Mouse (Mus musculus): Measurements from ENCODE around the gene Narfl. TPM values are rescaled to one million over a fixed set of nuclear protein-coding genes. Genes with fewer than 3 reads are reported as not detected.

Gene Narfl
- total and polyA plus RNA-seq, 2 experiments from 2014 or later = 30.4 to 31.0 TPM

DNA sequence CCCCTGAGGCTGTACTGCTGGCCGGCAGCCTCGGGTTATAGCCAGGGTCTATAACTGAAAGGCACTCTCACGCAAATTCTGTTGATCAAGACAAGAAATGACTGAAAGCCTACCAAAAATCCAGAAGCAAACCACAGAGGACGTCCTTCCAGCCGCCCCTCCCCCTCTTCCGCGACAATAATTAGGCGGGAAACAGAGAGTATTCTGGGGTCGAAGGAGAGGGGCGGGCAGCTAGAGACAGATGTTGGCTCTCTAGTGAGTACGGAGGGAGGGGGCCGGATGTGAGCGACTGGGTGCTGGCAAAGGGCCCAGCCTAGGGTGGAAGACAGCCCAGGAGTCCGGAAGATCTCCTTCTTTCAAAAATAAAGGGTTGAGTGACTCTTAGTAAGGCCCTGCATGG is 19.0 kb downstream of the Narfl start, which contains the start of gene Fam173a:
Gene Fam173a (minus strand): TSS at position 287 of the 400 bp plus-strand sequence.
- ATAC-seq (peak; percentile 53), DNase-seq (peak; percentile 79)
- Histone ChIP-seq H3K4me1 (ENCODE audit: insufficient read depth) (peaks cover 11% of the 10 kb centered on the region), H3K9ac (peak within 1 kb of the TSS; percentile 86), H3K9me3 (ENCODE audit: low read length) (no peaks in the 10 kb centered on the region), H3K27ac (ENCODE audit: low read depth, low read length) (peak within 1 kb of the TSS; percentile 91), H3K4me3 (ENCODE audit: low read depth, low read length) (peak within 1 kb of the TSS; percentile 87), H3K36me3 (ENCODE audit: insufficient read depth) (peaks cover 10% of the 10 kb centered on the region), H3K27me3 (ENCODE audit: insufficient read depth, low read length) (peaks cover 6% of the 10 kb centered on the region; the same call in 1 of the 2 replicates), H3K4me2 (ENCODE audit: low read depth) (peak within 1 kb of the TSS; percentile 96)
- WGBS = under 1% methylated on average over 14 of the region's 14 CpGs
- no peak for TF ChIP-seq CTCF (IDR thresholded peaks at IDR 0.05; ENCODE audit: low read depth)

DNA sequence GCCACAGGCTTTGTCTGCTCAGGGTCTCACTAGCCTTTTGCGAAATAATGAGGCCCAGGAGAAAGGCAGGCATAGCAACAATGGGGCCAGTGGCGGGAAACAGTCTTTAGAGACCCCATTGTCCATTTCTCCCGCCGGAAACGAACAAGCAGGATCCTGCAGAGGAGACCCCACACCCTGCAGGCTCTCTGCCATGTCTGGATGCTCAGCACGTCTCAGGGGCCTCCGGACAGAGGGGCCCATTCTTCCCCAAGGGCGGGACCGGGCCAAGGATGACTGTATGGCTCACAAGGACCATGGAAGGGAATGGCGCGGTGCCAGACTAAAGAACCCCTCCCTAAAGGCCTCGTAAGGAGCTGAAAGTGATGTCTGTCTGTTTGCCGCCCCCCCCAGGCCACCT is 20.6 kb downstream of the Narfl start:
- H3K9ac ChIP-seq = no peak overlapping the region
- peaks cover 6% of the 10 kb centered on the region; the same call in 1 of the 2 replicates for H3K27me3 ChIP-seq (ENCODE audit: insufficient read depth, low read length)
- no peak for TF ChIP-seq CTCF (IDR thresholded peaks at IDR 0.05; ENCODE audit: low read depth)
- H3K4me2 ChIP-seq (ENCODE audit: low read depth) = 0 out of 2 replicates have a peak overlapping the region, but pooled peaks have one; percentile 13
- 0 out of 2 replicates have a peak, but pooled peaks cover 6% of the 10 kb centered on the region for H3K36me3 ChIP-seq (ENCODE audit: insufficient read depth)
- H3K27ac ChIP-seq (ENCODE audit: low read depth, low read length) = peak overlapping the region; percentile 91
- no peaks in the 10 kb centered on the region for H3K9me3 ChIP-seq (ENCODE audit: low read length)
- DNase-seq (no peak), ATAC-seq (no peak)
- WGBS = 6% methylated on average over 13 of the region's 13 CpGs
- H3K4me3 ChIP-seq (ENCODE audit: low read depth, low read length) = no peak overlapping the region
- peaks cover 11% of the 10 kb centered on the region for H3K4me1 ChIP-seq (ENCODE audit: insufficient read depth)

DNA sequence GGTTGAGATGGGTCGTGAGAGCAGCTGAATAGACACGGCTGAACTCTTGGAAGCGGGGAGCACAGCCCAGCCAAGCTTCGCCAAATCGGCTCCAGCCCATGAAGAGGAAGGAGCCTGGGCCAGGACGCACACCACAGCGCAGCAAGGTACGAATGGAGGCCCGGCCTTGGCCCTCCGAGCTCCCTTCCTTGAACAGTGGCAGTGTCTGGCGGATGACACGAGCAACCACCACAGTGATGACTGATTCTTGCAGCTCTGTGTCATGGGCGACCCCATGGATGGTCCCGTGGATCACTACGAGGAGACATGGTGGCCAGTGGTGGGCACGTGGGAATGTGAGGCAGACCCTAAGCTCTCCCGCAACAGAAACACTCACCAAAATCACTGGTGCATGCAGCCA is 21.4 kb downstream of the Narfl start:
- peak overlapping the region; percentile 41; the same call in 1 of the 2 replicates for H3K27ac ChIP-seq (ENCODE audit: low read depth, low read length)
- no peak for TF ChIP-seq CTCF (IDR thresholded peaks at IDR 0.05; ENCODE audit: low read depth)
- no peak overlapping the region for H3K4me3 ChIP-seq (ENCODE audit: low read depth, low read length)
- no peak for ATAC-seq
- H3K9me3 ChIP-seq (ENCODE audit: low read length) = no peaks in the 10 kb centered on the region
- DNase-seq = no peak
- peak overlapping the region; percentile 64 for H3K4me2 ChIP-seq (ENCODE audit: low read depth)
- no peak overlapping the region for H3K9ac ChIP-seq
- H3K36me3 ChIP-seq (ENCODE audit: insufficient read depth) = no peaks in the 10 kb centered on the region
- H3K4me1 ChIP-seq (ENCODE audit: insufficient read depth) = peaks cover 11% of the 10 kb centered on the region
- 53% methylated on average over 17 of the region's 17 CpGs for WGBS
- peaks cover 6% of the 10 kb centered on the region; the same call in 1 of the 2 replicates for H3K27me3 ChIP-seq (ENCODE audit: insufficient read depth, low read length)

DNA sequence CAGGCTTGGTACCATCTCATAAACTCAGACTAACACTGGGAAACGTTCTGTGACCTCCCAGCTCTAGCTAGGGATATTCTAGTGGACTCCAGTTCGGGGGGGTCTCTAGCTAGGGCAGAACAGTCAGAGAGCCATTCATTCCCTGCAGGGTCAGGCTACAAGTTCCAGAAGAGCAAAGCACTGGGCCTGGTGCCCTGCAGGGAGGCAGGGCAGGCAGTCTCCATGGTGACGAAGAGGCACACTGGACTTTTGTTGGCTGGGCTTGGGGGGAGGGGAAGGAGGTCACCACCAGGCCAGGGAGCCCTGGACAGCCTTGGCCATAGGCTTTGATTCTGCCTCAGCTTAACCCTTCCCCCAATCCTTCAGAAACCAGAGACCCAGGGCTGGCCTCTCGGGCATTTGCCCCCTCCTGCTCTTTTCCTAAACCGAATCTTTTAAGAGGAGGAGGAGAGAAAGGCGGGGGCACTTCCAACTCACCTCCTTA is 22.1 kb downstream of the Narfl start, which contains the start of gene AC134908.4:
Gene AC134908.4 (minus strand): TSS at position 51 of the 484 bp plus-strand sequence.
- Histone ChIP-seq H3K27ac (ENCODE audit: low read depth, low read length) (peak within 1 kb of the TSS; percentile 41; the same call in 1 of the 2 replicates), H3K9me3 (ENCODE audit: low read length) (no peaks in the 10 kb centered on the region), H3K9ac (peak within 1 kb of the TSS; percentile 45; the same call in 1 of the 2 replicates), H3K4me3 (ENCODE audit: low read depth, low read length) (peak within 1 kb of the TSS; percentile 47), H3K4me2 (ENCODE audit: low read depth) (peak within 1 kb of the TSS; percentile 64), H3K4me1 (ENCODE audit: insufficient read depth) (peaks cover 11% of the 10 kb centered on the region), H3K27me3 (ENCODE audit: insufficient read depth, low read length) (peaks cover 6% of the 10 kb centered on the region; the same call in 1 of the 2 replicates), H3K36me3 (ENCODE audit: insufficient read depth) (no peaks in the 10 kb centered on the region)
- peak; percentile 10 for ATAC-seq
- peak; percentile 48 for DNase-seq
- TF ChIP-seq CTCF (IDR thresholded peaks at IDR 0.05; ENCODE audit: low read depth) = no peak
- 14% methylated on average over 6 of the region's 6 CpGs for WGBS

DNA sequence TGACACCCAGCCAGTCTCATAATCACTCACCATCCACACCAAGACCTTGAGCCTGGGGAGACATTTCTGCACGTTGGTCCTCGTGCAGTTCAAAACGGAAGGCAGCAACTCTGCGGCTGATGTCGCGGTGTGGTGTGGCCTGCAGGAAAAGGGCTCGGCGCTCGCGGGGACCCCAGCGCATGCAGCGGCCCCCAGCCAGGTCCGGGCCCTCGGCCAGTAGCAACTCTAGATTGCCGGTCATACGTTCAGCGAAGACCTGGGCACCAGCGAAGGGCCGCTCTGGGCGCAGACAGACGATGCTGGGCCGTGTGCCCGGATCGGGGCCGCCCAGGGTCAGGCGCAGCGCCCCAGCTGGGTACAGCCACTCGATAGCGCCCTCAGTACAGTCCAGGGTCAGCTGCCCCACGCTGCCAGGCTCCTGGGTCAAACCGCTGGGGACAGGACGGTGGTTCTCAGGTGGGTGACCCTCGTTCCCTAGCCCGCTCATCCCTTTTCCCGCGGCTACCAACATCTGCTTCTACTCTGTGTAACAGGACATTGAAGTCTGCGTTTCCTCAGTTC is 22.7 kb downstream of the Narfl start:
- no peak for ATAC-seq
- 3% methylated on average over 37 of the region's 37 CpGs for WGBS
- Histone ChIP-seq H3K9ac (peak overlapping the region; percentile 45; the same call in 1 of the 2 replicates), H3K4me2 (ENCODE audit: low read depth) (peak overlapping the region; percentile 64), H3K36me3 (ENCODE audit: insufficient read depth) (no peaks in the 10 kb centered on the region), H3K4me3 (ENCODE audit: low read depth, low read length) (peak overlapping the region; percentile 47), H3K27me3 (ENCODE audit: insufficient read depth, low read length) (peaks cover 6% of the 10 kb centered on the region; the same call in 1 of the 2 replicates), H3K27ac (ENCODE audit: low read depth, low read length) (peak overlapping the region; percentile 16; the same call in 1 of the 2 replicates), H3K9me3 (ENCODE audit: low read length) (no peaks in the 10 kb centered on the region), H3K4me1 (ENCODE audit: insufficient read depth) (peaks cover 11% of the 10 kb centered on the region)
- TF ChIP-seq CTCF (IDR thresholded peaks at IDR 0.05; ENCODE audit: low read depth) = no peak
- no peak for DNase-seq

DNA sequence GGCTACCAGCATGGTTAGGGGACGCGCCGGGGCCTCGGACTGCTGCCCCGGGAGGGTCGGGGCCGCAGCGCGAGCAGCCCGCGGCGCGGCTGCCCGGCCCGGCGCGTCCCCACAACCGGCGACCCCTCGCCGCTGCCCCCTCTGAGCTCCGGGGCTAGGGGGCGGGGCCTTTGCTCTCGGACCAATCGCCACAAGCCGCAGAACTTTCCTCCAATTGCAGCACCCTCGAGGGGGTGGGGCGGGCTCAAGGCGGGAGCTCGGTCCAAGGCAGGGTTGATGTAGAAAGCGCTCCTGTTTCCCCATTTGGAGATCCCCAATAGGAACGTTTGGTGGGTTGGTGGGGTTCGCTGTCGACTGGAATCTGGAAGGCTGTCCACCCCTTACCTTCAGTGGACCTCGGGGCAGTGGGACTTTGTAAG is 23.4 kb downstream of the Narfl start, which contains the start of gene Metrn:
Gene Metrn (minus strand): TSS at position 186 of the 419 bp plus-strand sequence.
- ATAC-seq = peak; percentile 66
- peak; percentile 69 for DNase-seq
- Histone ChIP-seq H3K27ac (ENCODE audit: low read depth, low read length) (peak within 1 kb of the TSS; percentile 16; the same call in 1 of the 2 replicates), H3K27me3 (ENCODE audit: insufficient read depth, low read length) (peaks cover 6% of the 10 kb centered on the region; the same call in 1 of the 2 replicates), H3K36me3 (ENCODE audit: insufficient read depth) (no peaks in the 10 kb centered on the region), H3K4me1 (ENCODE audit: insufficient read depth) (peaks cover 11% of the 10 kb centered on the region), H3K9me3 (ENCODE audit: low read length) (no peaks in the 10 kb centered on the region), H3K4me2 (ENCODE audit: low read depth) (peak within 1 kb of the TSS; percentile 64), H3K9ac (peak within 1 kb of the TSS; percentile 45), H3K4me3 (ENCODE audit: low read depth, low read length) (peak within 1 kb of the TSS; percentile 47)
- TF ChIP-seq CTCF (IDR thresholded peaks at IDR 0.05; ENCODE audit: low read depth) = no peak
- WGBS = 1% methylated on average over 33 of the region's 35 CpGs

DNA sequence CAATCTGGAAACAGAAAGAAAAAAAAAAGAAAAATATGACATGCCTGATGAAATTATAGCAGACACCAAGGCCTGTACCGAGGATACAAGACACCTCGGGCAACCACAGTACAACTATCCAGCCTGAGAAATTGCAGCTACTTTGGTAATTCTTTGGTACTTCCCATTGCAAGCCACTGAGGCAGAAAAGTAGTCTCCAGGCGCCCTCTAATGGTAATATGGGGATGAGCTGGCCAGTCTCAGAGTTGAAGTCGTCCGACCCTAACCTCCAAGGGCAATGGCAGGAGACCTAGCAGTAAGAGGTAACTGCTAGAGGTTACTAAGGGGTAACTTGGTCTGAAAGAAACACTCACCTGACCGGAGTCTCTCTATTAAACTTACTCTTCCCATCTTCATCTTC is 27.5 kb downstream of the Narfl start:
- no peak overlapping the region for H3K9ac ChIP-seq
- ATAC-seq (peak; percentile 32; the same call in 1 of the 2 replicates), DNase-seq (peak; percentile 82)
- peaks cover 6% of the 10 kb centered on the region; the same call in 1 of the 2 replicates for H3K27me3 ChIP-seq (ENCODE audit: insufficient read depth, low read length)
- no peak overlapping the region for H3K4me3 ChIP-seq (ENCODE audit: low read depth, low read length)
- H3K9me3 ChIP-seq (ENCODE audit: low read length) = no peaks in the 10 kb centered on the region
- H3K4me2 ChIP-seq (ENCODE audit: low read depth) = no peak overlapping the region
- no peak overlapping the region for H3K27ac ChIP-seq (ENCODE audit: low read depth, low read length)
- H3K4me1 ChIP-seq (ENCODE audit: insufficient read depth) = peaks cover 9% of the 10 kb centered on the region; the same call in 1 of the 2 replicates
- TF ChIP-seq CTCF (IDR thresholded peaks at IDR 0.05; ENCODE audit: low read depth) = peak; percentile 87
- 5% methylated on average over 6 of the region's 6 CpGs for WGBS
- H3K36me3 ChIP-seq (ENCODE audit: insufficient read depth) = no peaks in the 10 kb centered on the region
